Mouse (Mus musculus) lung, embryonic 16.5 days (tissue): Measurements from ENCODE around the gene Ppp3ca. TPM values are rescaled to one million over a fixed set of nuclear protein-coding genes. Genes with fewer than 3 reads are reported as not detected.

Experiments used
- ATAC-seq: fragments of 200-750 bp; cut with Nextera tagmentation; 2 replicates; pipeline ENCODE4 v1.8.0; 2017; ENCODE audit warnings: low read depth, mild to moderate bottlenecking, moderate library complexity
- H3K27ac ChIP-seq: fragments of 300-500 bp; sonication (generic); 2 replicates; pipeline ENCODE4 v1.5.1; 2014; ENCODE audit warnings: mild to moderate bottlenecking, control low read depth, low read length
- H3K27me3 ChIP-seq: fragments of 300-500 bp; sonication (generic); 2 replicates; pipeline ENCODE4 v1.6.1; 2014; ENCODE audit warnings: low read depth, low read length, mixed read lengths; ENCODE audit not compliant: control insufficient read depth, insufficient read depth
- H3K36me3 ChIP-seq: fragments of 300-500 bp; sonication (generic); 2 replicates; pipeline ENCODE4 v1.6.1; 2014; ENCODE audit warnings: low read length; ENCODE audit not compliant: control insufficient read depth, insufficient read depth
- H3K4me1 ChIP-seq: fragments of 300-500 bp; sonication (generic); replicated peaks from 2 replicates; pipeline ENCODE4 v1.6.1; 2014; ENCODE audit warnings: low read length, mixed read lengths; ENCODE audit not compliant: control insufficient read depth, insufficient read depth
- H3K4me2 ChIP-seq: fragments of 300-500 bp; sonication (generic); 2 replicates; pipeline ENCODE4 v1.6.1; 2014; ENCODE audit warnings: low read depth, low read length, control low read depth
- H3K4me3 ChIP-seq: fragments of 300-500 bp; sonication (generic); 2 replicates; pipeline ENCODE4 v1.5.1; 2014; ENCODE audit warnings: mild to moderate bottlenecking, low read length, control low read depth
- H3K9ac ChIP-seq: fragments of 300-500 bp; sonication (generic); 2 replicates; pipeline ENCODE4 v1.6.1; 2014; ENCODE audit warnings: low read length, control low read depth
- H3K9me3 ChIP-seq: fragments of 300-500 bp; sonication (generic); 2 replicates; pipeline ENCODE4 v1.6.1; 2016; ENCODE audit warnings: low read length; ENCODE audit not compliant: control insufficient read depth
- WGBS: fragments of 180-500 bp; shearing (Covaris S2); extraction: QIAGEN DNeasy Blood & Tissue Kit; methylation state at CpG from one replicate; pipeline ENCODE4 v1.1.7; 2014; 5-methylcytosine and 5-hydroxymethylcytosine counted together
- polyA plus RNA-seq: library from polyadenylated mRNA; unstranded; fragments of >200 nt; fragmentation: Nextera tagmentation; extraction: Ambion mirVana; gene quantifications from 2 replicates; pipeline ENCODE4 v1.2.1, GENCODE M21; 2015

Gene Ppp3ca
- polyA plus RNA-seq, 1 experiment from 2014 or later: 66.1 TPM

GRCm38 (mm10) chr3:136700447-136701009, 30.6 kb downstream of the Ppp3ca start:
- H3K36me3 ChIP-seq: no peaks in the 10 kb centered on the region
- no peak overlapping the region for H3K27ac ChIP-seq
- peaks cover 6% of the 10 kb centered on the region for H3K4me1 ChIP-seq
- WGBS: 43% methylated on average over 11 of the region's 11 CpGs
- H3K4me2 ChIP-seq: peak overlapping the region; percentile 26
- no peak overlapping the region for H3K9ac ChIP-seq
- no peaks in the 10 kb centered on the region for H3K9me3 ChIP-seq
- H3K4me3 ChIP-seq: no peak overlapping the region
- ATAC-seq: peak; percentile 38; the same call in 1 of the 2 replicates
- no peaks in the 10 kb centered on the region for H3K27me3 ChIP-seq

DNA sequence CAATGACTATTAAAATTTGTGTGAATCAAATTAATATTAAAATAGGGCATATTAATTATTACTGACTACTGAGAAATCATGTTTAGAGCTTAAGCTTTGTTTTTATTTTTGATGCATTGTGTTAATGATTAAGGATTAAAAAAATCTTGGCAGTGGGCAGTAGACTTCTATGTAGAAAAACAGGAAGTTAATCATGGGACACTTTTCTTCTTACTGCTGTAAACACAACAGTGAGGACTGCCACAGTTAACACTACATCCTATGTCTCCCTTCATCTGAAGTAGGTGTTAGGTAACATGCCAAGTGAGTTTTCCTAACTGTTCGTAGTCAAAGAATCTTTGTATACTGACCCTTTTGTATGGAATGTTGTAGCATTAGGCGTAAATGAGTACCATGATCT, 32.9 kb downstream of the Ppp3ca start:
- Histone ChIP-seq H3K36me3 (no peaks in the 10 kb centered on the region), H3K4me1 (peaks cover 10% of the 10 kb centered on the region), H3K9me3 (no peaks in the 10 kb centered on the region), H3K4me2 (no peak overlapping the region), H3K4me3 (no peak overlapping the region), H3K9ac (no peak overlapping the region), H3K27ac (no peak overlapping the region), H3K27me3 (no peaks in the 10 kb centered on the region)
- ATAC-seq: no peak
- WGBS: 57% methylated on average over 2 of the region's 2 CpGs

DNA sequence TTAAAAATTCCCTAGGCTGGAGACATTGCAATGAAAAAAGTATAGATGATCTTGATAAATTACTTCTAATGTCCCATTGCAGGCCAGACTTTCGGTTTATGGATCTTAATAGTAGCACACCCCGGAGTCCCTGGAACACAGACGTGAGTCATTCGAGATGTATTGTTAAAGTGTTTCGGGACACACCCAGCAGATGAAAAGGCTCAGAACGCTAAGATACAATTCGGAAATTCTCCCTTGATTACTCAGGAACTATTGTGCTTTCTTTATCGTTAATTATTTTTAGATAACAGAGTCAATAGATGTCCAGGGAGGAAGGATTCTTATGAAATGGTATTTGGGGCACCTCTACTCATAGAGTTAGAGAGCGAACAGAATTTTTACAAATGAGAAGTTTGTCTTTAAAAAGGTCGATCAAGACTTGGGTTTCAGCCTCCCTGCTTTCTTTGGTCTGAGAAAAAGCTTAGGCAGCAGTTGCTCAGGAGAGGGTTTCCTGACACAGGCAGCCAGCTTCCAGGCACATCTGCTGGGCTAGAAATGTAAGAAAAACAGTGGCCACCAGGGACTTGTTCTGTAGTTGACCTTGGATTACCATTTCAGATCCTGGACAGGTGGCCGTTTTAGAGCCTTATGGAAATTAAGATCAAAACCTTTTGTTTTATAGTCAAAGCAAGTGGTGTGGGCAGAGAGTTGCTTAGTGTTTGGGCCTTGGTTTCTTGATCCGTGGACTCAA, 34.8 kb downstream of the Ppp3ca start:
- Histone ChIP-seq H3K9ac (no peak overlapping the region), H3K4me3 (no peak overlapping the region), H3K4me2 (no peak overlapping the region), H3K27me3 (no peaks in the 10 kb centered on the region), H3K9me3 (no peaks in the 10 kb centered on the region), H3K4me1 (peaks cover 10% of the 10 kb centered on the region), H3K36me3 (no peaks in the 10 kb centered on the region), H3K27ac (peak overlapping the region; percentile 18; the same call in 1 of the 2 replicates)
- ATAC-seq: no peak
- 60% methylated on average over 12 of the region's 12 CpGs for WGBS

GRCm38 (mm10) chr3:136706048-136706447, 36.1 kb downstream of the Ppp3ca start:
- no peak overlapping the region for H3K9ac ChIP-seq
- no peak for ATAC-seq
- no peaks in the 10 kb centered on the region for H3K36me3 ChIP-seq
- H3K4me2 ChIP-seq: no peak overlapping the region
- no peak overlapping the region for H3K27ac ChIP-seq
- H3K4me3 ChIP-seq: no peak overlapping the region
- no peaks in the 10 kb centered on the region for H3K9me3 ChIP-seq
- H3K4me1 ChIP-seq: peaks cover 17% of the 10 kb centered on the region
- 83% methylated on average over 4 of the region's 4 CpGs for WGBS
- H3K27me3 ChIP-seq: no peaks in the 10 kb centered on the region

- Histone ChIP-seq H3K4me1 (peaks cover 17% of the 10 kb centered on the region), H3K36me3 (no peaks in the 10 kb centered on the region), H3K9me3 (no peaks in the 10 kb centered on the region), H3K27ac (no peak overlapping the region), H3K4me2 (no peak overlapping the region), H3K9ac (no peak overlapping the region), H3K27me3 (no peaks in the 10 kb centered on the region), H3K4me3 (no peak overlapping the region)
- no peak for ATAC-seq
- 85% methylated on average over 7 of the region's 7 CpGs for WGBS
These were observed 36.8 kb downstream of the Ppp3ca start for GRCm38 (mm10) chr3:136706771-136707170.

GRCm38 (mm10) chr3:136707222-136708019, 37.5 kb downstream of the Ppp3ca start:
- ATAC-seq: no peak
- Histone ChIP-seq H3K27me3 (no peaks in the 10 kb centered on the region), H3K36me3 (no peaks in the 10 kb centered on the region), H3K9ac (no peak overlapping the region), H3K9me3 (no peaks in the 10 kb centered on the region), H3K4me3 (no peak overlapping the region), H3K4me1 (peaks cover 17% of the 10 kb centered on the region), H3K27ac (no peak overlapping the region), H3K4me2 (no peak overlapping the region)
- 45% methylated on average over 3 of the region's 3 CpGs for WGBS

GRCm38 (mm10) chr3:136708230-136708629, 38.3 kb downstream of the Ppp3ca start:
- Histone ChIP-seq H3K4me3 (no peak overlapping the region), H3K27me3 (no peaks in the 10 kb centered on the region), H3K36me3 (no peaks in the 10 kb centered on the region), H3K9ac (no peak overlapping the region), H3K9me3 (no peaks in the 10 kb centered on the region), H3K4me2 (no peak overlapping the region), H3K4me1 (peaks cover 17% of the 10 kb centered on the region), H3K27ac (no peak overlapping the region)
- no peak for ATAC-seq
- WGBS: 29% methylated on average over 1 of the region's 1 CpGs

DNA sequence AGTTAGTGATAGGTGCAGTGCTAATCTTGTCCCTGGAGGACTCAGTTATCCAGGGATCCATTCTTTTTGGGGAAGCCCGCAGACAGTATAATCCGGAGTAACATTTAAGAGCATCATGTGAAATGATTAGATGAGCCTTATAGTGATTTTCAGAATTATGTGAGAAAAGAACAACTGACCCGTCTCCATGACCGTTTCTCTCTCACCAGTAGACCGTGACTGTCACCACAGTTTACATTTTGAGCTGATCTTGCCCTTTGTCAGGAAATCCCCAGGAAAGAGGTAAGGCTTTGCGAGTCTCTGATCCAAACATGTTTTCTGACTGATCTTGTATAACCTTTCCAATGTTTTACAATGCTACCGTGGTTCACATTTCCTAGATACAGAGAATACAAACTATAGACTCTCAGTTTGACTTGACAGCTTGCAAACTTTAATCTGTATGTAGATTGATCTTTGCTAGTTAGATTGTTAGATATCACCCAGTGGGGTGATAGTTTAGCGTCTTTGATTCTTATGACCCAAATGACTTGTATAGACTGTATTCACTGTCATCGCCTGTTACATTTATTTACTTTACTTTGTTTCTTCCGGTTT, 40.5 kb downstream of the Ppp3ca start:
- no peak for ATAC-seq

More for the DNA sequence above, 40.5 kb downstream of the Ppp3ca start:
- Histone ChIP-seq H3K9me3 (no peaks in the 10 kb centered on the region), H3K27me3 (no peaks in the 10 kb centered on the region), H3K4me1 (peaks cover 12% of the 10 kb centered on the region), H3K4me2 (no peak overlapping the region), H3K36me3 (no peaks in the 10 kb centered on the region), H3K4me3 (no peak overlapping the region), H3K27ac (no peak overlapping the region), H3K9ac (no peak overlapping the region)
- 40% methylated on average over 10 of the region's 10 CpGs for WGBS
